Mouse (Mus musculus) heart, postnatal 36 days (tissue): ENCODE measurements at regions not wholly inside any gene's neighbourhood (a gene's known extent, or its start where the extent isn't known, plus 50 kb on each side); places are given as distances from the start of the nearest gene placed in this dataset.
"Not testable (repeated sequence)": the region's sequence is repeated elsewhere in the genome, so short reads cannot be mapped to it uniquely, and the experiment has no call there.

Experiments used
- DNase-seq, 2 experiments: peaks; one replicate each; pipeline ENCODE4 v3.0.0; 2021 to 2022
- intact Hi-C: fragments of 180-260 bp; cut with DNase I; formaldehyde crosslinking; loops from one replicate; pipeline ENCODE4 v1.15.1; 2025

- no peak for DNase-seq
- intact Hi-C loops, result no loop called here
Measured at GRCm38 (mm10) chr17:82674593-82674992, 540.5 kb upstream of the Pkdcc start.

GRCm38 (mm10) chr17:82666557-82666956 lies 548.5 kb upstream of the Pkdcc start:
- DNase-seq, intact Hi-C loops: not testable (repeated sequence)

GRCm38 (mm10) chr17:82664352-82664751 lies 550.7 kb upstream of the Pkdcc start:
- no peak for DNase-seq
- intact Hi-C loops, result no loop called here

DNA sequence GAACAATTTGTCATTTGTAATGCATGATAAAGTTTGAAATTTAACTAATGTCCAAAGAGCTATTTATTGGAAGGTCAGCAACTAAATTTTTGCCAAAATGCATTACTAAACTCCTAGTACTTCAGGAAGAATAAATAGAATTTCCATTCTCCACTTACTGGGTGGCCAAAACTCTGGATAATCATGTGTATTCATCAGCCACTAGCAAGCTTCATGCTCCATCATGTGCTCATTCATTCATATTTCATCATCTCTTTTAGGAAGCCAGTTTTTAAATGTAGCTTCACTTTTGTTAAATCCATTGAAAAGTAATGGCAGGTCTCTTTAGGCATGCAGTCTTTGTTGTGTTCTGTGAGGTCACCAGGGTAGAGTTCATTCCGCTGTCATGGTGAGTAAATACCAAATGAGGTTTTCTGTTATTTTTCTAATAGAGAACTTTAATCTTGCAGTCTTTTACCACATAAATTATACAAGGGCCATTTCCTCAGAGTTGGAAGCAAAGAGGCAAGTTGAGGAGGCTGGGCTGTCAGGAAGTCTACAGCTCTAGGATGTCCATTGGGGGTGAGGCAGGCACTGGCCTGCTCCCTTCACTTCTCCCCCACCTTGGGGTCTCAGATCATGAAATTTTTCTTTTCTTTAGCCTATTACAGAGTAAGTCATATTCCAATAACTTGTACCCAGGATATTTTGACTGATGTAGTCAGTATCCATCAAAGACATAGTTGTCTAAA lies 578.5 kb upstream of the Pkdcc start:
- no peak for DNase-seq
- intact Hi-C loops, result no loop called here

GRCm38 (mm10) chr17:82635849-82636248 lies 579.2 kb upstream of the Pkdcc start:
- DNase-seq, result no peak
- intact Hi-C loops, result no loop called here

- intact Hi-C loops, result no loop called here
- no peak for DNase-seq
Measured at GRCm38 (mm10) chr17:82606642-82607175, 608.4 kb upstream of the Pkdcc start.

GRCm38 (mm10) chr17:82583801-82584200 lies 631.3 kb upstream of the Pkdcc start:
- no peak for DNase-seq
- intact Hi-C loops, result no loop called here

GRCm38 (mm10) chr17:82533521-82533920 lies 681.6 kb upstream of the Pkdcc start:
- DNase-seq, result peak; percentile 2 to 4
- intact Hi-C loops, result no loop called here

GRCm38 (mm10) chr17:82518129-82518528 lies 697.0 kb upstream of the Pkdcc start:
- DNase-seq, result no peak
- intact Hi-C loops, result no loop called here

GRCm38 (mm10) chr17:82516850-82517249 lies 698.2 kb upstream of the Pkdcc start:
- intact Hi-C loops, result no loop called here
- DNase-seq, result no peak

DNA sequence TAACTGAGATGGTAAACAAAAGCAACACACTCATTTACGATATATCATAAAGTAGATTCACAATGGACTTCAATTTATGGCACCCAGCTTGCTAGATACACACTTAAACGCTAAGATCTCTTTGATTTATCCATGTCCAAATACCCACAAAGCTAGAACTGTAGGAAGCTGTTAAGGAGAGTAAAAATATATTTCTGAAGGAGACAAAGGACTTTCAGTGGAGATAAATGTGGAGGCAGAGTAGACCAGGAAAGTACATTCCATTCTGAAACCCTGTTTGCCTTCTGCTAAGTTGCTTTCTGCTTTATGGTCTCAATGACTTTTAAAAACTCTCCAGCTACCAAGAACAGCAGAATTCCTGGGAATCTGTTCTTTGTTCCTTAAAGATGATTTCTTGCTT lies 701.3 kb upstream of the Pkdcc start:
- no peak for DNase-seq
- intact Hi-C loops, result no loop called here

DNA sequence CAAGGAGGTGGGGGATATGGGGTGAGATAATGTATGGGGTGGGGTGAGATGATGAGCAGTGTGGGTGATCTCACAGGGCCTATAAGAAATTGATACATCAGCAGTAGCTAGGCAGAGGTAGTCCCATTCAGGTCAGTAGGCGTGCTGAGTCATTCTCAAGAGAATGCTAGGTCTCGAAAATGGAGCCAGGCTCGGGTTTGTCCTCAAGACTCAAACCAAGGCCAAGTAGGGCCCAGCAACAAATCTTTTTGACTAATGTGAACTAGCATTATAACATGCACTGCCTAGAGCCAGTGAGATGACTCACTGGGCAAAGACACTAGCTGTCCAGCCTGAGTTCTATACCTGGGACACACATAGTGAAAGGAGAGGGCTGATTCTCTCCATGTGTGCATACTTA lies 710.8 kb upstream of the Pkdcc start:
- intact Hi-C loops, result no loop called here
- no peak for DNase-seq

DNA sequence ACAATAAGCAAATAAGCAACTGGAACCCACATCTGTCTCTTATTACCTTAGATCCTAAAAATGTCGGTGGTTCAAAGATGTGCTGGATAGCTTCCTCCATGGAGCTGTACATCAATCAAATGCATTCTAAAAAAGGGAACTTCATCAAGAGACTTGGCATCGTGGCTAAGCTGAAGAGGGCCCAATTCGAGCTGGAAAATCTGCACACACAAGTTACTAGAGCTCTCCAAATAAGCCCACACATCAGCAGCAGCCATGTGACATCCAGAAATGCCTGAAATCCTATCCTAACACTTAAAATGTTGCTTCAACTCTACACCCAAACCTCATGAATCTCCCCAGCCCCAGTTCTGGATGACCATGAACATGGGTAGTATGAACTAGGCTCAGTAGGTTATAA lies 729.5 kb upstream of the Pkdcc start:
- intact Hi-C loops, result loop anchor here (10.0 kb wide), 1 partner anchor 229 kb away; no protein-coding TSS in a partner anchor

DNA sequence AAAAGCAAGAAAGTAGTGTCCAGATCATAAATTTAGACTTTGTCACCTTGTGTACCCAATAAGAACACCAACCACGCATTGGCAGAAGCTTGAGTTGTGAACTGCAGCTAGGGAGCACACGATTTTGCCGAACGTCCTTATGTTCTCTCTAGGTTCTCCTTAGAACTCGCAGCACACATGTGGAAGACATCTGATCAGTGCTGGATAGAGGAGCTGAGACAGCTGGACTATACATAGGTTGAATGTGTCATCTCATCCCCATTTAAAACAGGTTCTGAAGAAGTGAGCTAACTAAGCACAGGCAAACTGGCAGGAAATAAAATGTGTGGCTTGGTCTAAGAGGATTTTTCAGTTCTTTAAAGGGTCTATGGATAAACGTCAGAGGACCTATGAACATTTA lies 730.5 kb upstream of the Pkdcc start:
- DNase-seq, result no peak
- intact Hi-C loops, result loop anchor here (10.0 kb wide), 1 partner anchor 230 kb away; no protein-coding TSS in a partner anchor

More for the DNA sequence above, 729.5 kb upstream of the Pkdcc start:
- no peak for DNase-seq

DNA sequence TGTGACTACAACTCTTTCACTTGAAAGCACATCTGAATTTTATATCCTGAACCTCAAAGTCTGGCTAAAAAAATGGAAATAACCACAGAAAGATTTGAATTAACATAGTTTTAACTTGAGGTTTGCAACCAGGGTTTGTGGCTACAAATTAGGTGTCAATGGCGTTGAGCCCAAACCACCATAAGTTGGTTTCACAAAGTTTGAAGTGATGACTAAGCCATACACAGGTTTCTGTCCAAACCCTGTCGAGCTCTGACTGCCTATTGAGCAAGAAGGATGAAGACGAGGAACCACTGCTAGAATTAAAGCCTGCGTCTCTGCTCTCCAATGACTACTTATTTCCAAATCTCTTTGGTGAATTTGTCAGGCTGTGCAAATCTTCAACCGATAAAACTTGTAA lies 719.8 kb upstream of the Slc8a1 start:
- DNase-seq, result no peak
- intact Hi-C loops, result no loop called here

- DNase-seq, result no peak
- intact Hi-C loops, result no loop called here
Measured at GRCm38 (mm10) chr17:82453847-82454246, 715.7 kb upstream of the Slc8a1 start.

- intact Hi-C loops, result no loop called here
Measured at GRCm38 (mm10) chr17:82439105-82439504, 700.9 kb upstream of the Slc8a1 start.

GRCm38 (mm10) chr17:82437206-82437605 lies 699.0 kb upstream of the Slc8a1 start:
- DNase-seq, result no peak
- intact Hi-C loops, result no loop called here

More at GRCm38 (mm10) chr17:82439105-82439504, 700.9 kb upstream of the Slc8a1 start:
- no peak for DNase-seq

DNA sequence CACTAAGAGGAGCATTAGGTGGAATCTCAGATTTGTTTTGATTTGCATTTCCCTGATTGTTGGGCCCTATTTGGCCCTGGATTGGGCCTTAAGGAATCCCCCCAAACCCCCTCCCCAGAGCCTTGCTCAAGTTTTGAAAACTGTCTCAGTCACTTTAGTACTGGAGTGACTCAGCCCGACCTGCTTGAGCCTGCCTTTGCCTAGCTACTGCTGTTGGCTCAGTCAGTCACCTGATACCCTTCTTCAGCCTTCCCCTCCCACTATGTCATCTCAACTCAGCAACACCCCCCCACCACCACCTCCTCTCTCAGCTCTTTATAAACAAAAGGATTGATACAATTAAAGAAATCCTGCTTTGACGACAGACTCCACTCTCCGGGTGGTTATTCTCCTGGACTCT lies 694.5 kb upstream of the Slc8a1 start:
- intact Hi-C loops, result no loop called here
- DNase-seq, result no peak

- intact Hi-C loops, result no loop called here
Measured at GRCm38 (mm10) chr17:82408296-82408695, 670.1 kb upstream of the Slc8a1 start.

DNA sequence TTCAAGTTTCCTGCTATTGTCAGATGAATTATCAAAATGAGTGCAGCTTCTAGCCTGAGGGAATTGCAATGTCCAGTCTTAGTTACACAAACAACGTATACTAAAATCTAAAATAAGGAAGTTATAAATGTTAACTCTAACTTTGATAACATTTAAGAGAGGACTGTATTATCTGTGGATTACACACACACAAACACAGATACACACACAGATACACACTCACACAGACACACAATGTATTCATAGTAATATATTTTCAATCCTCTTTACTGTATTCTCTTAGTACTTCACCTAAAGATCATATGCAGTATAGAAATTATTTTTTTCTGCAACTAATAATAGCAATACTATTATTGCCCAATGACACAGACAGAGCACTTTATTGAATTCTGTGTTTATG lies 661.2 kb upstream of the Slc8a1 start:
- no peak for DNase-seq

More at GRCm38 (mm10) chr17:82408296-82408695, 670.1 kb upstream of the Slc8a1 start:
- no peak for DNase-seq

DNA sequence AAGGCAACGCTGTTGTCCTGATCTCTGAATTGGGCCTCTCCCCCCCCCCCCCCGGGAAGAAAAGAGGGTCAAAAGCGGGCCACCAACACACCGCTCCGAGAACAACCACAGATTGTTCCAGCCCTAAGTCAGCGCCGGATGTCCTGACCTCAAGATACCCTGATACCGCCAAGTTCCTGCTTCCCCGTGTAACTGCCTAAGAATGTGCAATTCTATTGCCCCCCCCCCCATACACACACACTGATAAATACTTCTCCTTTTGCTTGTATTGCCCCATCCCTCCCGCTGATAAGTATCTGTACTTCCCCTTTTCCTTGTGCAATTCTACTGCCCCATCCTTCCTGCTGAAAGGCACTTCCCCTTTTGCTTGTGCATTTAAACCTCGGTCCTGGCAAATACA lies 641.2 kb upstream of the Slc8a1 start:
- intact Hi-C loops, DNase-seq: not testable (repeated sequence)

More for the DNA sequence above, 661.2 kb upstream of the Slc8a1 start:
- intact Hi-C loops, result no loop called here
